Mouse (Mus musculus) E14TG2a.4 (cell line): Measurements from ENCODE around the gene Foxn3.

Experiments used
- H3K27me3 ChIP-seq: 2 replicates; pipeline ENCODE4 v1.6.1; 2014; ENCODE audit warnings: low read length, control low read depth; ENCODE audit not compliant: insufficient read depth
- H3K36me3 ChIP-seq: 2 replicates; pipeline ENCODE4 v1.6.1; 2014; ENCODE audit warnings: low read length, control low read depth; ENCODE audit not compliant: insufficient read depth
- H3K4me1 ChIP-seq: replicated peaks from 2 replicates; pipeline ENCODE4 v1.6.1; 2014; ENCODE audit warnings: low read depth, low read length, control low read depth
- H3K4me3 ChIP-seq: replicated peaks from 2 replicates; pipeline ENCODE4 v1.5.1; 2014; ENCODE audit warnings: mild to moderate bottlenecking, low read length
- H3K9me3 ChIP-seq: 2 replicates; pipeline ENCODE4 v1.6.1; 2014; ENCODE audit warnings: low read length, control low read depth
- CTCF ChIP-seq: conservative IDR thresholded peaks from 2 replicates; pipeline ENCODE4 v1.5.1; 2014; ENCODE audit warnings: low read length
- NANOG ChIP-seq: IDR thresholded peaks from 2 replicates; pipeline ENCODE4 v1.6.1; 2014; ENCODE audit warnings: borderline replicate concordance, low read length, mixed read lengths
- POU5F1 ChIP-seq: IDR thresholded peaks from 2 replicates; pipeline ENCODE4 v1.6.1; 2014; ENCODE audit warnings: low read length, borderline replicate concordance

The Foxn3 gene

DNA sequence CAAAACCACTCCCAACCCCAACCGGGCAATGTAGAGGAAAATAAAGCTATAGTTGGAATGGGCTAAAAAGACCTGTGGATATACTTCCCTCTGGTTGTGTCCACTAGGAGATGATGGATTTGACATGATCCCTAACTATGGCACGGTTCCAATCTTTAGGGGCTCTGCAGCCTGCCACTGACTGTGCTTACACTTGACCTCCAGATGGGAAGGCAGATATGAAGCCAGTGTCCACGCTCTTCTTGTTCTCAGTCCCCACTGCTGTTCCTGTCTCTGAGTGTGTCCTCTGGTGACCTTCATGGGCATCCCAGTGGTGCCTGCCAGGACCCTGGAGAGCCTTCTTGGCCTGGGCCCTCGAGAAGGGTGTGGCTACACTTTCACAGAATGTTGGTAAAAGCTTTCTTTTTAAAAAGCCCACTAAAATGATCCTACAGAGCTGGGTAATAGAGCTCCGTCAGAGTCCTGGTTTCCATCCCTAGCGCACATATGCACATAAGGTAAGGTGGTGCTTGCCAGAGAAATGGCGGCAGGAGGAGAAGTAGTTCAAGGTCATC, 346.2 kb downstream of the Foxn3 start:
- no peak overlapping the region for H3K4me3 ChIP-seq
- TF ChIP-seq NANOG (no peak), POU5F1 (no peak), CTCF (no peak)
- no peaks in the 10 kb centered on the region for H3K9me3 ChIP-seq
- H3K27me3 ChIP-seq: no peaks in the 10 kb centered on the region
- peaks cover 50% of the 10 kb centered on the region for H3K4me1 ChIP-seq
- H3K36me3 ChIP-seq: peaks cover 19% of the 10 kb centered on the region; the same call in 1 of the 2 replicates

DNA sequence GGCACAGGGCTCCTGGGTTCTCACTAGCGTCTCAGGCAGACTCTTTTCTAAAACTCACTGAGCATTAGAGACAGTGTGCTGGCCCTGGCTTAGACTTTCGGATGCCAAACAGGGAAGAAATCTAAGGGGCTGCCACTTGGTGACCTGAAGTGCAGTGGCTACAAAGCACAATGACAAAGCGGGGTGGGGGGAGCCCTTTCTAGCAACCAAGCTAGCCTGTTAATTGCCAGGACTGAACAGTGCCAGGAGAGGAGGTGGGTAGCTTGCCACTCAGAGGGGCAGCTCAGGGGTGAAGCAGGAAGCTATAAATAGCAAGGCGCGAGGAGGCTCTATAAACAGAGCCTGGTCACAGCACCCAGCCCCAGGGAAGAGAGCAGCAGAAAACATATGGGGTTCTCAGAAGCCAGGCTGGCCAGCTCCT, 347.0 kb downstream of the Foxn3 start:
- peaks cover 41% of the 10 kb centered on the region for H3K4me1 ChIP-seq
- no peaks in the 10 kb centered on the region for H3K27me3 ChIP-seq
- H3K9me3 ChIP-seq: no peaks in the 10 kb centered on the region
- no peak for TF ChIP-seq POU5F1
- no peak for TF ChIP-seq CTCF
- no peak for TF ChIP-seq NANOG
- H3K4me3 ChIP-seq: no peak overlapping the region
- peaks cover 21% of the 10 kb centered on the region; the same call in 1 of the 2 replicates for H3K36me3 ChIP-seq

- Histone ChIP-seq H3K36me3 (peaks cover 21% of the 10 kb centered on the region; the same call in 1 of the 2 replicates), H3K4me1 (peaks cover 35% of the 10 kb centered on the region), H3K4me3 (no peak overlapping the region), H3K9me3 (no peaks in the 10 kb centered on the region), H3K27me3 (no peaks in the 10 kb centered on the region)
- TF ChIP-seq NANOG (no peak), CTCF (no peak), POU5F1 (no peak)
Measured at GRCm38 (mm10) chr12:99215521-99216255, 347.7 kb downstream of the Foxn3 start.

GRCm38 (mm10) chr12:99214098-99214497, 349.3 kb downstream of the Foxn3 start:
- Histone ChIP-seq H3K4me3 (no peak overlapping the region), H3K4me1 (peaks cover 34% of the 10 kb centered on the region), H3K9me3 (no peaks in the 10 kb centered on the region), H3K36me3 (peaks cover 21% of the 10 kb centered on the region; the same call in 1 of the 2 replicates), H3K27me3 (no peaks in the 10 kb centered on the region)
- TF ChIP-seq NANOG (no peak), CTCF (no peak), POU5F1 (no peak)

DNA sequence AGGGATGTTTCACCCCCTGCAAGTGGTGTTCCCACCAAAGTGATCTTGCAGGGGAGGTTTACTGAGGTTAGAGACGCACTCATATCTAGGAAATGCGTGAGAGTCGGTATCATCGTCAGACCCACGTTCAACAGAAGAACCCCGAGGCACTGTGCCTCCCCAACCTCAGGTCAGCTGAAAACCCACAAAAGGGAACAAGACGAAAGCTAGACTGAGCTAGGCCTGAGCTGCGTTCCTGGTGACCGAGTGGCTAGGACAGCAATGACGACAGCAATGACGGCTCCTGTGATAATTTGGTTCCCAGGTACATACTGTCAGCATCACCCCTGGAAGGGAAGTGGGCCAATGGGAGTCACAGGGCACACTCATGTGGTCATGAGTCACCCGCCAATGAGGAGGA, 350.2 kb downstream of the Foxn3 start:
- no peak for TF ChIP-seq POU5F1
- no peak for TF ChIP-seq CTCF
- no peak for TF ChIP-seq NANOG
- Histone ChIP-seq H3K4me3 (no peak overlapping the region), H3K36me3 (peaks cover 19% of the 10 kb centered on the region; the same call in 1 of the 2 replicates), H3K9me3 (no peaks in the 10 kb centered on the region), H3K27me3 (no peaks in the 10 kb centered on the region), H3K4me1 (peaks cover 36% of the 10 kb centered on the region)

GRCm38 (mm10) chr12:99209801-99210200, 353.6 kb downstream of the Foxn3 start:
- peaks cover 24% of the 10 kb centered on the region; the same call in 1 of the 2 replicates for H3K36me3 ChIP-seq
- no peaks in the 10 kb centered on the region for H3K9me3 ChIP-seq
- peaks cover 24% of the 10 kb centered on the region for H3K4me1 ChIP-seq
- TF ChIP-seq CTCF (no peak), NANOG (no peak), POU5F1 (no peak)
- H3K27me3 ChIP-seq: no peaks in the 10 kb centered on the region
- H3K4me3 ChIP-seq: no peak overlapping the region

GRCm38 (mm10) chr12:99208251-99208650, 355.1 kb downstream of the Foxn3 start:
- H3K9me3 ChIP-seq: no peaks in the 10 kb centered on the region
- peaks cover 24% of the 10 kb centered on the region for H3K4me1 ChIP-seq
- H3K27me3 ChIP-seq: no peaks in the 10 kb centered on the region
- H3K4me3 ChIP-seq: no peak overlapping the region
- peaks cover 24% of the 10 kb centered on the region; the same call in 1 of the 2 replicates for H3K36me3 ChIP-seq
- TF ChIP-seq NANOG (no peak), CTCF (no peak), POU5F1 (no peak)

DNA sequence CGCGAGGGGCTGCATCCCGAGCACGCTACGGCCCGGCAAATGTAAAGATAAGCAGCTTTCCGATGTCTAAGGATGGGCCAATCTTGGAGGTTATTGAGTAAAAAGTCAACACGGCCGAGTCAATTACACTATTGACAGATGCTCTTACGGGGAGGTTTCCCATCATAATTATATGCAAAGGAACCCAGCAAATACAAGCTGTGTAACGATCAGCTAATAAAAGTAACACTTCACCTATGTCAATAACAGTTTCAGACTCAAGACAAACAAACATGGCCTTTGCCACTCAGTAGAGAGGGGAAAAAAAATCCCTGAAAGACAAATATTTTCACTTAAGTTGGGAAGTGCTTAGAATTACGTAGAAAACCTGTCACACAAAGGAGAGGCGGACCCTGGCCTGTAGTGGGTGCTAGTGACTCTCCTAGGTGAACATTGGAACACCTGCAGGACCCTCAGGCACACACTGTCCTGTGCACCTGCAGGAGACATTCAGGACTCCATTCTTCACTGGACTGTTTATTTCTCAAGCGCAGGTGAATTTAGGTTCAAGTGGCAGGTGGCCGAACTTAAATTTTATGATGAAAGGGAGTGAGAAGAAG, 356.3 kb downstream of the Foxn3 start:
- peaks cover 24% of the 10 kb centered on the region for H3K4me1 ChIP-seq
- H3K4me3 ChIP-seq: no peak overlapping the region
- H3K27me3 ChIP-seq: no peaks in the 10 kb centered on the region
- H3K36me3 ChIP-seq: peaks cover 12% of the 10 kb centered on the region; the same call in 1 of the 2 replicates
- no peaks in the 10 kb centered on the region for H3K9me3 ChIP-seq
- no peak for TF ChIP-seq POU5F1
